Mouse (Mus musculus): Measurements from ENCODE around the gene Gsg1l. TPM values are rescaled to one million over a fixed set of nuclear protein-coding genes. Genes with fewer than 3 reads are reported as not detected.

Gene Gsg1l
- polyA plus RNA-seq, 1 experiment from 2014 or later: 6.5 TPM

GRCm38 (mm10) chr7:125888373-125888772 lies 193.8 kb downstream of the Gsg1l start:
- Histone ChIP-seq H3K27ac (0 out of 2 replicates have a peak overlapping the region, but pooled peaks have one; percentile 17), H3K9me3 (replicated peaks) (no peaks in the 10 kb centered on the region), H3K36me3 (no peaks in the 10 kb centered on the region), H3K4me1 (peaks cover 33% of the 10 kb centered on the region), H3K4me2 (replicated peaks) (no peak overlapping the region), H3K4me3 (no peak overlapping the region), H3K27me3 (no peaks in the 10 kb centered on the region), H3K9ac (no peak overlapping the region)
- WGBS: 69% methylated on average over 12 of the region's 12 CpGs
- ATAC-seq (ENCODE audit: low FRiP score): no peak

- H3K4me3 ChIP-seq: no peak overlapping the region
- no peak overlapping the region for H3K9ac ChIP-seq
- no peak for ATAC-seq (ENCODE audit: low FRiP score)
- no peak overlapping the region for H3K27ac ChIP-seq
- WGBS: 87% methylated on average over 5 of the region's 5 CpGs
- no peak overlapping the region for H3K4me2 ChIP-seq (replicated peaks)
- H3K4me1 ChIP-seq: peaks cover 29% of the 10 kb centered on the region
- no peaks in the 10 kb centered on the region for H3K36me3 ChIP-seq
- H3K9me3 ChIP-seq (replicated peaks): no peaks in the 10 kb centered on the region
- no peaks in the 10 kb centered on the region for H3K27me3 ChIP-seq
These were observed 194.4 kb downstream of the Gsg1l start for GRCm38 (mm10) chr7:125887761-125888160.

GRCm38 (mm10) chr7:125887124-125887523 lies 195.1 kb downstream of the Gsg1l start:
- peaks cover 29% of the 10 kb centered on the region for H3K4me1 ChIP-seq
- H3K4me2 ChIP-seq (replicated peaks): no peak overlapping the region
- H3K36me3 ChIP-seq: no peaks in the 10 kb centered on the region
- no peaks in the 10 kb centered on the region for H3K9me3 ChIP-seq (replicated peaks)
- WGBS: 45% methylated on average over 4 of the region's 4 CpGs
- no peak overlapping the region; the same call in 1 of the 2 replicates for H3K27ac ChIP-seq
- H3K4me3 ChIP-seq: no peak overlapping the region
- H3K9ac ChIP-seq: no peak overlapping the region
- ATAC-seq (ENCODE audit: low FRiP score): no peak
- no peaks in the 10 kb centered on the region for H3K27me3 ChIP-seq

DNA sequence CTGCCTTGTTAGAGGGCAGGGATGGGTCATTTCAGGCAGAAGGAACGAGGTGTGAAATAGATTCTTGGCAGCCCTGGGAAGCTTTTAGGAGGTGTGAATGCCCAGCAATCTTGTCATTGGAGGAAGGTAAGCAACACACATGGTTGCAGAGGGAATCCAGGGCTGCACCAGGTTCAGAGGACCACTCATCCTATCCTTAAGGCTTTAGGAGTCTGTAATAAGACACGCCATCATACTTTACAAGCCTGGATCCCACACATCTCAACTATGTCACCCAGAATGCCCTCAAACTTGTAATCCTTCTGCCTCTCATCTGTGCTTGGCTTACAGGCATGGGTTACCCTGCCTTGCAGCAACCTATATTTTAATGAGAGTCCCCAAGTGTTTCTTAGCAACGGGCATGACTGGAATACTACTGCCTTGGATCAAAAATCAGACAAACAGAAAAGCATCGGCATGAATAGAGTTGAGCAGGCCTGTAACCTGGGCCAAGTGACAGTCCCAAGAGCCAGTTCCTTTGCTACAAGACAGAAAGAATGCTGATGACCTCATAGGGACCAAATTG lies 196.0 kb downstream of the Gsg1l start:
- H3K4me2 ChIP-seq (replicated peaks): no peak overlapping the region
- WGBS: 73% methylated on average over 4 of the region's 4 CpGs
- no peak overlapping the region for H3K27ac ChIP-seq
- H3K9ac ChIP-seq: no peak overlapping the region
- no peaks in the 10 kb centered on the region for H3K9me3 ChIP-seq (replicated peaks)
- no peaks in the 10 kb centered on the region for H3K27me3 ChIP-seq
- no peak overlapping the region for H3K4me3 ChIP-seq
- ATAC-seq (ENCODE audit: low FRiP score): no peak
- no peaks in the 10 kb centered on the region for H3K36me3 ChIP-seq
- H3K4me1 ChIP-seq: peaks cover 29% of the 10 kb centered on the region

- no peak overlapping the region for H3K9ac ChIP-seq
- no peaks in the 10 kb centered on the region for H3K36me3 ChIP-seq
- no peaks in the 10 kb centered on the region for H3K27me3 ChIP-seq
- whole genome bisulfite sequencing: 68% methylated on average over 2 of the region's 2 CpGs
- no peak overlapping the region for H3K4me3 ChIP-seq
- H3K27ac ChIP-seq: no peak overlapping the region
- H3K4me2 ChIP-seq (replicated peaks): no peak overlapping the region
- H3K9me3 ChIP-seq (replicated peaks): no peaks in the 10 kb centered on the region
- ATAC-seq (ENCODE audit: low FRiP score): no peak
- H3K4me1 ChIP-seq: peaks cover 24% of the 10 kb centered on the region
These were observed 199.0 kb downstream of the Gsg1l start for GRCm38 (mm10) chr7:125883232-125883631.

DNA sequence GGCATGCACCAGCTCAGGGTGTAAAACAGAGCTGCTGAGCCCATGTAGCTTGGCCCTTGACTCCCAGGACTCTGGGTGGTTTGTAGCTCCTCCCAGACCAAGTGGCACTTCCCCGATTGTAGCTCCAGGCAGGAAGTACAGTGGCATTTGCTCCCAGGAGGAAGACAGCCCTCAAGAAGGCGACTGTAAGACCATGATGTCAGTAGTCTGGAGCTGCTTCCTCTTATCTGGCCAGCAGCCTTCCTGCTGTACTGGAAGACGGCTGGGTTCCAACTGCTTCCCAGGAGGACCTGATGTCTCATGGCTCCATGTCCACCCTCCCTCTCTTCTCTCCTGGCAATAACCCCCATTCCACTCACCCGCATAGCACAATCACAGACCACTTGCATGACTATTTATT lies 204.2 kb downstream of the Gsg1l start:
- ATAC-seq (ENCODE audit: low FRiP score): no peak
- Histone ChIP-seq H3K36me3 (no peaks in the 10 kb centered on the region), H3K4me2 (replicated peaks) (no peak overlapping the region), H3K4me3 (no peak overlapping the region), H3K4me1 (peaks cover 16% of the 10 kb centered on the region), H3K27me3 (no peaks in the 10 kb centered on the region), H3K9me3 (replicated peaks) (no peaks in the 10 kb centered on the region), H3K9ac (no peak overlapping the region), H3K27ac (no peak overlapping the region)
- WGBS: 71% methylated on average over 4 of the region's 4 CpGs

DNA sequence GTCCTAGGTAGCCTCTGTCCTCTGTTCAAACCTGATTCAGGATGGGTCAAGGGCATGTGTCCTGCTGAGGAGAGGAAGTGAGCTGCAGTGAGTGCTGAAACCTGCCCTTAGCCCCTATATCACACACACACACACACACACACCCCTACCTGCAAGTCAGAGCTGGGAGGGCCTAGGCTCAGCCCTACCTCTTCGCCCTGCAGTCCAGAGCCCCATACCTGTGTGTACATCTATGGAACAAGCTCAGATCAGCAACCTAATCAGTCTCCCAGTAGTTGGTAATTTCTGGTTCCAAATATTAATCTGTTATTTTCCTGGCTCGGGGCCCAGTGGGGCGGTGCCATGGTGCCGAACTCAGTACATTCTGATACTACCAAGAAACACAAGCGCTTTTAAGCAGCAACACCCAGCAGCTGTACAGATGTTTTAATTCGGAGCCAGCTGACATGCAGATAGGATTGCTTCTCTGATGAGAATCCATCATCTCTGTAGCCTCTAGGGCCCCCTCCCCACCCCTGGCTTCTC lies 208.2 kb downstream of the Gsg1l start:
- WGBS: 92% methylated on average over 6 of the region's 6 CpGs

DNA sequence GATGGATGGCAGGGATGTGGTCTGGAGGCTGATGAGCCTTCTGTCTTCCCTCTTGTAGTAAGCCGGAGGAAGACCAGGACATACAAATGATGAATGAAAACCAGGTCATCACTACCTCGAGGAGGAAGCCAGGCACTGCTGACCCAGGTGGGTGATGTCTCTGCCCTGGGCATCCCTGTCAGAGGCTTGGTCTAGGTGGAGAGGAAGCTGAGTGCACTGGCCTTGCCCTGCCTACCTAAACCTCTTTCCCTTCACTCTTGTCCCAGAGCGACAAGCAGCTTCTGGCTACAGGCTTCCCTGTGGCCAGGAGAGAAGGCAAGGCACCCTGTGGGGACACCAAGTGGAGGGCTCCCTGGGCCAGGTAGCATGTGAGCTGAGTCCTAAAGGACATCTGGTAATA lies 209.3 kb downstream of the Gsg1l start:
- Histone ChIP-seq H3K4me2 (replicated peaks) (no peak overlapping the region), H3K36me3 (no peaks in the 10 kb centered on the region), H3K9ac (no peak overlapping the region), H3K9me3 (replicated peaks) (no peaks in the 10 kb centered on the region), H3K27ac (no peak overlapping the region), H3K4me1 (peaks cover 38% of the 10 kb centered on the region), H3K4me3 (no peak overlapping the region), H3K27me3 (no peaks in the 10 kb centered on the region)
- WGBS: 78% methylated on average over 3 of the region's 3 CpGs
- no peak for ATAC-seq (ENCODE audit: low FRiP score)

More for the DNA sequence above, 208.2 kb downstream of the Gsg1l start:
- H3K4me3 ChIP-seq: no peak overlapping the region
- no peak for ATAC-seq (ENCODE audit: low FRiP score)
- H3K4me1 ChIP-seq: peaks cover 41% of the 10 kb centered on the region
- no peaks in the 10 kb centered on the region for H3K9me3 ChIP-seq (replicated peaks)
- H3K4me2 ChIP-seq (replicated peaks): no peak overlapping the region
- no peaks in the 10 kb centered on the region for H3K36me3 ChIP-seq
- no peaks in the 10 kb centered on the region for H3K27me3 ChIP-seq
- no peak overlapping the region for H3K9ac ChIP-seq
- H3K27ac ChIP-seq: no peak overlapping the region

GRCm38 (mm10) chr7:125872202-125872580 lies 210.0 kb downstream of the Gsg1l start:
- Histone ChIP-seq H3K9ac (no peak overlapping the region), H3K27ac (peak overlapping the region; percentile 72; the same call in 1 of the 2 replicates), H3K9me3 (replicated peaks) (no peaks in the 10 kb centered on the region), H3K4me3 (no peak overlapping the region), H3K27me3 (no peaks in the 10 kb centered on the region), H3K36me3 (no peaks in the 10 kb centered on the region), H3K4me1 (peaks cover 38% of the 10 kb centered on the region), H3K4me2 (replicated peaks) (no peak overlapping the region)
- WGBS: 53% methylated on average over 6 of the region's 6 CpGs
- no peak for ATAC-seq (ENCODE audit: low FRiP score)

- H3K4me2 ChIP-seq (replicated peaks): no peak overlapping the region
- no peak overlapping the region for H3K4me3 ChIP-seq
- no peak overlapping the region for H3K9ac ChIP-seq
- peak; percentile 73 for ATAC-seq (ENCODE audit: low FRiP score)
- 16% methylated on average over 12 of the region's 12 CpGs for WGBS
- peaks cover 38% of the 10 kb centered on the region for H3K4me1 ChIP-seq
- peak overlapping the region; percentile 72 for H3K27ac ChIP-seq
- no peaks in the 10 kb centered on the region for H3K36me3 ChIP-seq
- no peaks in the 10 kb centered on the region for H3K27me3 ChIP-seq
- H3K9me3 ChIP-seq (replicated peaks): no peaks in the 10 kb centered on the region
These were observed 210.6 kb downstream of the Gsg1l start for GRCm38 (mm10) chr7:125871404-125872201.

DNA sequence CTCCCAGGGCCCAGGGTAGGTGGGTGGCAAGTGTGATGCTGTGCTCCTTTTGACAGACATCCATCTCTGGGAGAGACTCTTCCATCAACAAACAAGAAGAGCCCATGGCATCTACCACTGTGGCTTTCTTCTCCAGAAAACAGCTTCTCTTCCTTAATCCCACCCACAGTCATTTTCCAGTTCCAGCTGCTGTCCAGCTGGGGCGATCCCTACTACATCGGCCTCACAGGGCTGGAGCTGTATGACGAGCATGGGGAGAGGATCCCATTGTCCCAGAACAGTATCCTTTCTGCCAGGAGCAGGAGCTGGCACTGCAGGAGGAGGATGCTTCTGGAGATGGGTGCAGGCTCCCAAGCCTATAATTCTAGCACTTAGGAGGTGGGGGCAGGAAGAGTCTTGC lies 213.6 kb downstream of the Gsg1l start:
- no peak overlapping the region for H3K4me3 ChIP-seq
- H3K4me2 ChIP-seq (replicated peaks): no peak overlapping the region
- H3K9ac ChIP-seq: no peak overlapping the region
- ATAC-seq (ENCODE audit: low FRiP score): no peak
- 77% methylated on average over 3 of the region's 3 CpGs for WGBS
- peaks cover 52% of the 10 kb centered on the region for H3K4me1 ChIP-seq
- no peak overlapping the region for H3K27ac ChIP-seq
- H3K27me3 ChIP-seq: no peaks in the 10 kb centered on the region
- H3K36me3 ChIP-seq: no peaks in the 10 kb centered on the region
- H3K9me3 ChIP-seq (replicated peaks): no peaks in the 10 kb centered on the region

DNA sequence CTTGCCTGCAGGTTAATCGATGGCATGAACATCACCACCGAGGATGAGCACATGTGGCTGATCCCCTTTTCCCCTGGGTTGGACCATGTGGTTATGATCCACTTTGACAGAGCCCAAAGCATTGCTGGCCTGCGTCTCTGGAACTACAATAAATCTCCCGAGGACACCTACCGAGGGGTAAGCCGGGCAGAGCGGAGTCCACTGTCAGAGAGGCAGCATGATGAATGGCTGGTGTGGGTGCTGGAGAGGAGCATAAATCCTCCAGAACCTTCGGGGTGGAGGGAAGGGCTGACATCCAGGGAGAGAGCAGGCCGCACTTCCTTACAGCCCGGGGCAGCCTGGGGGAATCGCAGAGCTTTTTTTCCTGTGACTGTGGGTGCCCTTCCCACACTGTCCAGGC lies 217.0 kb downstream of the Gsg1l start:
- no peak overlapping the region for H3K4me3 ChIP-seq
- peaks cover 23% of the 10 kb centered on the region for H3K4me1 ChIP-seq
- no peaks in the 10 kb centered on the region for H3K27me3 ChIP-seq
- no peaks in the 10 kb centered on the region for H3K9me3 ChIP-seq (replicated peaks)
- ATAC-seq (ENCODE audit: low FRiP score): peak; percentile 33; the same call in 1 of the 2 replicates
- no peak overlapping the region for H3K4me2 ChIP-seq (replicated peaks)
- H3K27ac ChIP-seq: peak overlapping the region; percentile 35
- no peak overlapping the region for H3K9ac ChIP-seq
- H3K36me3 ChIP-seq: peaks cover 10% of the 10 kb centered on the region; the same call in 1 of the 2 replicates
- 50% methylated on average over 11 of the region's 11 CpGs for WGBS

Measured in hindbrain, embryonic 12.5 days (tissue).